Mouse (Mus musculus) right cerebral cortex, postnatal 14 days (tissue): ENCODE measurements around the gene Flii.

ENCODE experiments used
- DNase-seq: peaks from one replicate; pipeline ENCODE4 v3.0.0; 2022

Flii gene

DNA sequence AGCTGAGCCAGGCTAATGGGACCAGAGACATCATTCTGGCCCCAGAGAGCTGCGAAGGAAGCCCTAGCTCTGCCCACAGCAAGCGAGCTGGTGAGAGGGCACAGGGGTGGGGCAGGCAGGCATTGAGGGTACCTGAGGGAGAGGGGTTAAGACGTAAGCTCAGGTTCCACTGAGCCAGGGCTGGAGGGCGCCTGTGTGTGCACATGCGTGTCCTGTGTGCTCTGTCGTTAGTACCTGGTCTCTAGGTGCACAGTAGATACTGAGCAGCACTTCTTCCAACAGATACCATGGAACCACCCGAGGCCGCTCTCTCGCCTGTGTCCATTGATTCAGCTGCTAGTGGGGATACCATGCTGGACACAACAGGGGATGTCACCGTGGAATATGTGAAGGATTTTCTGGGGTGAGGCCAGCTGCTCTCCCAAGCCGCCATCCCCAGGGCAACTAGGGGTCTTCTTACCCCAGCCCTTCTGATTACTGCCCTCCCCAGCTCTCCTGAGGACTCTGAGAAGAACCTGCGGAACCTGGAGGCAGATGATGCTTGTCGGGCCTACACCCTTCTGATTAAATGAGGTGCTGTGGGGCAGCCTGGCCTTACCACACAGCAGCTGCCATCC lies 14.3 kb downstream of the Flii start:
- DNase-seq, result no peak

DNA sequence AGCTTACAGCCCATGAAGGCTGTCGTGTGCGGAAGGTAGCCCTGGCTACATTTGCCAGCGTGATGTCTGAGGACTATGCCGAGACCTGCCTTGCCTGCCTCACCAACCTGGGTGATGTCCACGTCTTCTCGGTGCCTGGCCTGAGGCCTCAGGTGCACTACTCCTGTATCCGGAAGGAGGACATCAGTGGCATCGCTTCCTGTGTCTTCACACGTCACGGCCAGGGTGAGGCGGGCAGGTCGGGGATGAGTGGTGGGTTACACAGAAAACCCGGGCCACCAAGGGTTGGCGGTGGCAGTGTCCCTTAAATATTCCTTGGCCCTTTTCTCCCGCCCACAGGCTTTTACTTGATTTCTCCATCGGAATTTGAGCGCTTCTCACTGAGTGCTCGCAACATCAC lies 15.0 kb downstream of the Flii start:
- DNase-seq, result no peak

DNA sequence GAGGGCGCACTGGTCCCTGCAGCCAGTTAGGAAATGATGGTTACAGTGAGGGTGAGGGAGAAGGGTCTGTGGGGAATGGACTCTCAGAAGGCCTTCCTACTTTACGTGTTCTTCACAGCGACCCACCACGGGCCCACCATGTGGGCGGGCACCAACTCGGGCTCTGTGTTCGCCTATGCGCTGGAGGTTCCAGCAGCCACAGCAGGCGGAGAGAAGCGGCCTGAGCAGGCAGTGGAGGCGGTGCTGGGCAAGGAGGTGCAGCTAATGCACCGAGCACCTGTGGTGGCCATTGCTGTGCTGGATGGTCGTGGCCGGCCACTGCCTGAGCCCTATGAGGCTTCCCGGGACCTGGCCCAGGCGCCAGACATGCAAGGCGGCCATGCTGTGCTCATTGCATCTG lies 15.8 kb downstream of the Flii start:
- no peak for DNase-seq

DNA sequence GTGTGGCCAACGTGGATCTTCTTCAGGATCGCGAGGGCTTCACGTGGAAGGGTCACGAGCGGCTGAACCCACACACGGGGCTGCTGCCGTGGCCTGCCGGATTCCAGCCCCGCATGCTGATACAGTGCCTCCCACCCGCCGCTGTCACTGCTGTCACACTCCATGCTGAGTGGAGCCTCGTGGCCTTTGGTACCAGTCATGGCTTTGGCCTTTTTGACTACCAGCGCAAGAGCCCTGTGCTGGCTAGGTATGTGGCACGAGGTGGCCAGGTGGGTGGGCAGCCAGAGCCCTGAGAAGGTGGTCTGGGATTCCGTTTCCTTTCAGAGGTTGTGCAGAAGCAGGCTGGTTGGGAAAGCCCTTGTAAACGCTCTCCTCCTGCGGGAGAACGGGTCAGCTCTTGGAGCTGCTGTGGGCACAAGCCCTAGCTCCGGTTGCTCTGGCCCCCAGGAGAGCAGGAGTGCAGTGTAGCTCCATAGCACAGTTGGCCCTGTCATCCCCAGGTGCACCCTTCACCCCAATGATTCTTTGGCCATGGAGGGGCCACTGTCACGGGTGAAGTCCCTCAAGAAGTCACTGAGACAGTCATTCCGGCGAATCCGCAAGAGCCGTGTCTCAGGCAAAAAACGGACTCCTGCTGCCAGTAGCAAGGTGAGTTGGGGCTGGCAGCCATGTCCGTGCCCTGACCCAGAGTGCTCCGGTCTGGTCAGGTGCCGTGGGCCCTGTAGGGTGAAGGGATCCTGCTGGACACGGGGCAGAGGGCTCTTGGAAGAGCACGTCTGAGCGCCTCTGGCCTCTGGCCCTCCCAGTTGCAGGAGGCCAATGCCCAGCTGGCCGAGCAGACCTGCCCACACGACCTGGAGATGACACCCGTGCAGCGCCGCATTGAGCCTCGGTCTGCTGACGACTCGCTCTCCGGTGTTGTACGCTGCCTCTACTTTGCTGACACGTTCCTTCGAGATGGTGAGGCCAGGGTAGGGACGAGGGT lies 17.3 kb downstream of the Flii start:
- DNase-seq, result no peak

DNA sequence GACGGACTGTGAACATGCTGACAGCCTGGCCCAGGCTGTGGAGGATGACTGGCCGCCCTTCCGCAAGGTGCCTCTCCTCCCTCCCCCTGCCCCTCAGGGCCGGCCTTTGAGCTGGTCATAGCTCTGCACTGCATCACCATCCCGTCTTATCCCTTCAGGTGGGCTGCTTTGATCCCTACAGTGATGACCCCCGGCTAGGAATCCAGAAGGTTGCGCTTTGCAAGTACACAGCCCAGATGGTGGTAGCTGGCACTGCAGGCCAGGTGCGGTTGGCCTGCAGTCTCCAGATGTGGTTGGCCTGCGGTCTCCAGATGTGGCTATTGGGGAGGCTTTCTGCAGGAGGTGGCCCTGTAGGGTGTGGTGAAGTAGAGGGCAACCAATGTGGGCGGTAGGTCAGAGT lies 18.4 kb downstream of the Flii start:
- no peak for DNase-seq

DNA sequence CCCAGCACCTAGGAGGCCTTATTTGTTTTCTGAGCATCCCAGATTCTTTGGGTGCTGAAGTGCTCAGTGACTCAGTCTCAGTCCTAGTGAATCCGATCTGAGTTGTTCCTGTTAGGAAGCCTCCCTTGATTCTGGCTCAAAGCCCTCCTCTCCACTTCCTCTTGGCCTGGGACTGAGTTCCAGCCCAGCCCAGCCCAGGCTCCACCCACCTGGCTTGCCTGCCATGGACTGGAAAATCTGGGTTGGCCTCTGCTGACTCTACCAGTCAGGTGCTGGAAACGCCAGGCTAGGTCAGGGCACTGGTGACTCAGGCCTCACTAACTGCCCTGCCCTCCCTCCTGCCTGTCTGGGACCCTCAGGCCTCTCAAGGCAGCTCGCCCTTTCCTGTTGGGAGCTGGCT lies 19.4 kb downstream of the Flii start:
- peak; percentile 14 for DNase-seq

DNA sequence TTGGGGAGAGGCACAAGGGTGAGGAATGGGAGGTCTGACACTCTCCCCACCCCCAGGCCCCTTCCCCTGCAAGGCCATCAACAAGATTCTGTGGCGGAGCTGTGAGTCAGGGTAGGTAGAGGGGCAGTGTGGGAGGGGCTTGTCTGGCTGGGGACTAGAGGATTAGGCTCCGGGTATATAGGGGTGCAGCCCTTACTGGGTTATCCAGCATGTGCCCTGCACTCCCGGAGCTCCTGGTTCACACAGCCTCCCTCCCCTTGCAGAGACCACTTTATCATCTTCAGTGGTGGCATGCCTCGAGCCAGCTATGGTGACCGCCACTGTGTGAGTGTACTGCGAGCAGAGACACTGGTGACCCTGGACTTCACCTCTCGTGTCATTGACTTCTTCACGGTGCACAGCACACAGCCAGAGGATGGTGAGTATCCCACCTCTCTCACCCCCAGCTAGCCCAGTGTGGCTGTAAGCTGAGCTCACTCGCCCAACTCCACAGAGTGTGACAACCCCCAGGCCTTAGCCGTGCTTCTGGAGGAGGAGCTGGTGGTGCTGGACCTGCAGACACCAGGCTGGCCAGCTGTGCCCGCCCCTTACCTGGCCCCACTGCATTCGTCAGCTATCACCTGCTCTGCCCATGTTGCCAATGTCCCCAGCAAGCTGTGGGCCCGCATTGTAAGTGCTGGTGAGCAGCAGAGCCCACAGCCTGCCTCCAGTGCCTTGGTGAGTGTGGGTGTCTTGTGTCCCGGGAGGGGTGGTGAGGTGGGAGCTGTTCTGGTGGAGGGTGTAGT lies 20.2 kb downstream of the Flii start:
- peak; percentile 4 for DNase-seq

DNA sequence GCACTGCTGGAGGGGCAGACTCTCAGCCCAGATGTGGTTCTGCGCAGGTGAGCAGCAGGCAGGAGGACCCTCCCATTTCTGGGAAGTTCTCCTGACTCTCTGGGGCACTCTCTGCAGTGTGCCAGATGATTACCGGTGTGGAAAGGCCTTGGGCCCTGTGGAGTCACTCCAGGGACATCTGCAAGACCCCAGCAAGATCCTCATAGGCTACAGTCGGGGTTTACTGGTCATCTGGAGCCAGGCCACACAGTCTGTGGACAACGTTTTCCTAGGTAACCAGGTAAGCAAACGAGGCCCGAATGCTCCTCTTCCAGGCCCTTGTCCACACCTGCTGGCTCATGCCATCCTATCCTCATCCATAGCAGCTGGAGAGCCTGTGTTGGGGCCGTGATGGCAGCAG lies 21.0 kb downstream of the Flii start:
- no peak for DNase-seq

DNA sequence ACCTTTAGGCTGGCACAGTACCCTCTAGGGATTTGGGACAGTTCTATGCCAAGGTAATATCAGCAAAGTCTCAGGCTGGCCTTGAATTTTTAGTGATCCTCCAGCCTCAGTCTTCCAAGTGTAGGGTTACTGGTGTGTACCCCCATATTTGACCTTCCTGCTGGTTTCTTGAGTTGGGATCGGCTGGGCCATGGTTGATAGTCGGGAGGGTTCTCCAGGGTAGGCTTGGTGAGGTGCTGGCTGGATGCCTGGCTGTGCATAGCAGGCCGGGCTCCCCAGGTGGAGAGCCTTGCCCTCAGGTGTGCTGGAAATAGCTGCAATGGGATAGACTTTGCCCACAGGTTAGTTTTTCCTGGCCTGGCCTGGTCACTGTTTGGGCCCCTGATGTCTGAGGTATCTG lies 21.8 kb downstream of the Flii start:
- DNase-seq, result no peak

DNA sequence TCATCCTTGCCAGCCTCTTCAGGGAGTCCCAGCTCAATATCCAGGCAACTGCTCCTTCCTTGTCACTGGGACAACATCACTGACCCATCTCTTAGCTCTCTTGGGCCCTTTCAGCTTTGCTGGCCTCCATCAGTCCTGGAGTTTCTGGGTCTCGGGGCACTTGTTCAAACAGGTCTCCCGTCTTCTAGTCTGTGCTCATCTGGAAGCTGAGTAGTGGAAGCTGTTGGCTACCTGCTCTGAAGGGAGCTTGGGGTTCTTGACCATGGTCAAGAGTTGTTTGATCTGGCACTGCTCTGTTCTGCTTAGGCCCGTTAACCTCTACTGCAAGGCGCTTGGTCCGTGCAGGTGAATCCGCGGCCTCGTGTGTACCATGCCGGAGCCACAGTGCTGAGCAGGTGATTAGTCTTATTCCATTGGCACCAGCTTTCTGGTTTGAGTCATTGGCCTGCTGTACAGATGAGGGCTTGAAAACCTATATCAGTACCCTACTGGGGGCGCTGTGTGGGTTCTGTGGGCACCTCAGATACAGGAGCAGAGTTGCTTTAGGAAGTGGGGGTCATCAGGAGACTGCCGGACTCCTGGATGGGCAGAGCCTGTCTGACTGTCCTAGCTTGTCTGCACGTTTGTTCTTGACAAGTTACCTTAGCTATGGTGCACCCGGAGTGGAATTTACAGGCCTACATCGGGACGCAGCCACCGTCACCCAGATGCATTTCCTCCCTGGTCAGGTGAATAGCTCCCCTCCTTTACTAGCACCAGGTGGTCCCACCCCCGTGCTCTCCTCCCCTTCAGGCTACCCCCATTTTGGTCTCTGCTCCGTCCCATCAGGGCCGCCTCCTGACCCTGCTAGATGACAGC lies 22.8 kb downstream of the Flii start:
- DNase-seq, result no peak

DNA sequence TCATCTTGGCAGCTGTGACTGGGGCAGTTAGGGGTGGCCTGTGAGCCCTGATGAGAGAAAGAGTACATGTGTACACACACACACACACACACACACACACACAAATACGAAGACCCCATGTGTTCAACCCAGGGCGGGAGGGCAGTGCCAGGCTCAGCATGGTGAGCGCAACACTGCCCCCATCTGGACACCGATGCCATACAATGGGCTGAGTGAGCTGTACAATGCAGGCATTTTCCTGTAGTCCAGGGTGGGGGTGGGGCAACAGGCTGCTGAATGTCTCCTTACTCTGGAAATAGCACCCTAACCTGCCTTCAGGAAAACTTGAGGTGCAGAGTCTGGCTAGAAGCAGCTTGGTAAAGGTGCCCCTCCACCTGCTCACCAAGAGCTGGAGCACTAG lies 23.9 kb downstream of the Flii start:
- DNase-seq, result peak; percentile 79

DNA sequence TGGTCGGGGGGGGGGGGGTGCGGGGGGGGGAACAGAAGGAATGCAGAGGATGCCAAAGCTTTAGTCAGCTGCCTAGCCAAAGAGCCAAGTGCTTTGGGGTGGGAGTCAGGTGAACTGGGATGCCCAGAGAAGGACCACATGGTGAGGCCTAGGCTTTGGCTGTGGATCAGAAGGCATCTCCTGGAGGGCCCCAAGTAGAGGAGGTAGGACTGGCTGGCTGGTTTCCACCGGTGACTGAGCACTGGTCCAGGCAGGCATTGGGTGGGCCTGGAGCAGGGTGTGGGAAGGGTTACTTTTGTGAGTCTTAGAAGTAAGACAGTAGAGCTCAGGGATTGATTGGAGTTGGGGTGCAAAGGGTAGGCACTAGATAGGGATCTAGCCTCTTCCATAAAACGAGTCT lies 25.5 kb downstream of the Flii start:
- no peak for DNase-seq

DNA sequence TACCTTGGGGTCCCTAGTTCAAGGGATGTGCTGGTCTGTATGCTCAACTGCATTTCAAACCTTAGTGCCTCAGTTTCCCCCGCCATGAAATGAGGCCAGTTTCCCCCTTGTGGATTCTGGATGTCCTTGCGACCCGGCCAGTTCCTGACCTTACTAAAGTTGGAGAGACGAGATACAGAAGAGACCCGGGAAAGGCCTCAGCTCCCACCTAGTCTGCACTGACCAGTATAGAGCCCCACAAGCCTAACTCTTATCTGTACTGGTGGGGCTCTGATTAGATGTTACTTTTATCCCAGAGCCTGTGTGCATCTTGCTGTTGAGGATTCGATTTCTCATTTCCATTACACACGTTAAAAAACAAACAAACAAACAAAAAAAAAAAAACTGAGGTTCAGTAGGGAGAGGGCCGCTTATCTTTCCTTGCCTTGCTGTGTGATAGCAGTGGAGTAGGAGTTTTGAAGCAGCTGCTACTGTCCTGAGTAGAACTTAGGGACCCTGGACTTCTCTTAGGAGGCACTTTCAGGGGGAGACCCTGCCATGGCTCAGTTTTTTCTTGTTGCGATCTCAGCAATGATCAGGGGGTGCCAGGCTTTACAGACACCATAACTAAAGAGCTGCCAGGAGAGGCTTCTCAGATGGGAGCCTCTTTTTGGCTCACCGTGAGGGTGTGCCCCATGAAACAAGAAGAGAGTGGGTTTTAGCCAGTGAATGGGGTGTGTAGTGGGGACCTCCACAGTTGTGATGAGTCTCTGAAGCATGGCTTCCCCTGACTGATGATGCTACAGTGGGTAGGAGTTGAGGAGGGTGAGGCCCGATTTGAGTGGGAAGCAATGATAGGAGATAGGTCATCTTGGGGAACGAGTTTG lies 26.5 kb downstream of the Flii start:
- no peak for DNase-seq

DNA sequence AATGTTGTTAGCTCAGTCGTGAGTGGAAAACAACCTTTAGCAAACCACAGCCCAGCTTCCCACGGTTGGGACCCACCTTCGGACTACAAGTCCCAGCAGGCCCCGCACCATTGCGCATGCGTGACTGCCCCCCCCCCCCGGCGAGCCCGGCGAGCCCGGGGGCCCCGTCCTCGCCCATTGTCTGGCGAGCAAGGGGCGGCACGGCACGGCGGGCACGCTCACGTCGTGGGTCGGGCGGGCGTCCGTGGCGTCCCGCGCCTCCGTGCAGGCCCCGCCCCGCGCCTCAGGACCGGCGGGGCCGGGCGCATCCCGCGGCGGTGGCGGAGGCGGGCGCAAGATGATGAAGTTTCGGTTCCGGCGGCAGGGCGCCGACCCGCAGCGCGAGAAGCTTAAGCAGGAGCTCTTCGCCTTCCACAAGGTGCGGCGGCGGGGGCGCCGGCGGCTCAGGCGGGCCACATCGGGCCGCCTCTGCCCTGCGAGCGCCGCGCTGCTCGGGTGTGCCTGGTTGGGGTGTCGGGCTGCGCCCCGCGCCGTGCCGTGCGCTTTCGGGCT lies 27.5 kb downstream of the Flii start, which contains the start of gene Llgl1:
Llgl1 (plus strand) TSS at position 200 of the 552 bp plus-strand sequence.
- peak; percentile 86 for DNase-seq

DNA sequence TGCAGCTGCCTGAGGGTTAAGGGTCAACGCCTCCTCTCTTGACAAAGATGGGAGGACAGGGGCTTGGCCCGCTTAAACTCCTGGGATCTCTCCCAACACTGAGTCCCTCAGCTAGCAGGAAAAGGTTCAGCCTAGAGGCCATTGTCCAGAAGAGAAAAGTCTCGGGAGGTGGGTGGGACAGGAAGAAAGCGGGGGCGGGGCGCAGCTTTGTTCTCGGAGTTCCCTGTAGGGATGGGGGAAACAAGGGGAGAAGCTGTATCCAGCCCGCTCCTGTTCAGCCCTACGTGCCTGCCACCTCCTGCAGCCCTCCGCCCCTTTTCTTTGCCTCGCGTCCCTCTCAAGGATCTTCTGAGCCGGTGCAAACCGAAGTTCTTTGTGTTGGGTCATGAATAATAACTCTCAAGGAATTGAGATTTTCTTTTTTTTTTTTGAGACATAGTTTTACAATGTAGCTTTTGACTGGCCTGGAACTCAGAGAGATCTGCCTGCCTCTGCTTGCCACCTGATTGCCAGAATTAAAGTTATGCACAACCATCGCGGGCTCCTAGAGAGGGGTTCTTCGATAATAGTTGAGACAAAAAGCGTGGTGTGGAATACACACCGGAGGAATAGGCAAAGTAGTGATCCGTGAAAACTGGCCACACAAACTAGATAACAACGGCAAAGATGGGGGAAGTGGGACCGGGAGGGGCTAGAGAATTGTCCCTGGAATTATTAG lies 28.1 kb downstream of the Flii start:
- peak; percentile 50 for DNase-seq

DNA sequence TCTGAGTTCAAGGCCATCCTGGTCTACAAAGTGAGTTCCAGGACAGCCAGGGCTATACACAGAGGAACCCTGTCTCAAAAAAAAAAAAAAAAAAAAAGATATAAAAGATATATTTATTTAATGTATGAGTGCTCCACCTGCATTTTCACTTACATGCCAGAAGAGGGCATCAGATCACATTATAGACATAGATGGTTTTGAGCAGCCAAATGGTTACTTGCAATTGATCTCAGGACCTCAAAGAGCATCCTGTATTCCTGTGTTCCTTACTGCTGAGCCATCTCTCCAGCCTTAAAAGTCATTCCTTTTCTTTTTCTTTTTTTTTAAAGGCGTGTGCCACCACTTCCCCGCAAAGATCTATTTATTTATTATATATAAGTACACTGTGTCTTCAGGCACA lies 29.5 kb downstream of the Flii start:
- no peak for DNase-seq

DNA sequence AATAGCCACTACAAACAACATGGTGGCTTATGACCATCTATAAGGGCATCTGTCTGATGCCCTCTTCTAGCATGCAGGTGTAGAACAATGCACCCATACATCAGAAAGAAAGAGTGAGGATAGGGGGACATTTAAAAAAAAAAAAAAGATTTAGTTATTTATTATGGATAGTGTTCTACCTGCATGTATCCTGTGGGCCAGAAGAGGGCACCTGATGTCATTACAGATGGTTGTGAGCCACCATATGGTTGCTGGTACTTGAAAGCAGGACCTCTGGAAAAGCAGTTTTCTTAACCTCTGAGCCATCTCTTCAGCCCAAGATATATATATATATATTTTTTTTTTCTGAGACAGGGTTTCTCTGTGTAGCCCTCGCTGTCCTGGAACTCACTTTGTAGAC lies 30.9 kb downstream of the Flii start:
- no peak for DNase-seq
